25 mouse cellular contexts compared by ENCODE assay signal in the genomic region with DNA sequence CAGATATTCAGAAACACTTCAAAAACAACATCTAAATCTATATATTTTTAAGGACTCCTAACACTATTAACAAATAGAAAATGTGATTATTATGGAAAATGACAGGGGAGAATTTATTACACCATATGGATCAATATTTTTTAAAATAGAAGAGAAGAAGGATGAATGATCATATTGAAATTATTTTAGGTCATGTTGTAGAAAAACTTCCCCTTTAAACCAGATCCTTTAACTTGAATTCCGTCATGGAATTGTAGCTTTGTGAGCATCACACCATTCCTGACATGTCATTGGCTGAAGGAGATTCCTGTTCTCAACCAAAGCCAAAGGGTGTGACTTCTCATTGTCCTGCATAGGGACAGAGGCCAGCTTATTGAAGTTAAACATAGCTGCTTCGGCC. TPM values are rescaled to one million over a fixed set of nuclear protein-coding genes. Genes with fewer than 3 reads are reported as not detected.
"Had no signal": no experiment of that assay in that cellular context is flagged by ENCODE, and none has a peak within 500 bp of the region (broad histone marks: within the 10 kb centered on the region; RNA-seq: fewer than 3 reads in every experiment).

A gene (plus strand): TSS at position 301 of the 400 bp plus-strand sequence.

- H3K4me3 ChIP-seq: neural tube, embryonic 12.5 days; neural tube, embryonic 13.5 days; neural tube, embryonic 15.5 days; stomach, embryonic 15.5 days had no signal

- H3K36me3 ChIP-seq: neural tube, embryonic 12.5 days; neural tube, embryonic 13.5 days; neural tube, embryonic 15.5 days; stomach, embryonic 15.5 days had no signal

- H3K4me1 ChIP-seq: neural tube, embryonic 12.5 days; neural tube, embryonic 13.5 days; neural tube, embryonic 15.5 days; stomach, embryonic 15.5 days had no signal

- H3K27me3 ChIP-seq: neural tube, embryonic 12.5 days; neural tube, embryonic 13.5 days; neural tube, embryonic 15.5 days; stomach, embryonic 15.5 days had no signal

- DNase-seq: retina, postnatal 1 day; right cerebral cortex, adult 18-20 months; right cerebral cortex, postnatal 14 days; right cerebral cortex, postnatal 25 days; right cerebral cortex, postnatal 4 days; spleen, adult 18-20 months; thymus, adult 18-20 months; thymus, adult 2 months; thymus, postnatal 14 days; thymus, postnatal 25 days; thymus, postnatal 36 days; thymus, postnatal 4 days had no signal

- H3K27ac ChIP-seq: neural tube, embryonic 12.5 days; neural tube, embryonic 13.5 days; neural tube, embryonic 15.5 days; stomach, embryonic 15.5 days; stomach, postnatal 0 days had no signal

RNA-seq across cellular contexts. Expression of the gene that starts here (rescaled TPM):
- polyA plus RNA-seq: neural tube, embryonic 11.5 days; neural tube, embryonic 12.5 days; neural tube, embryonic 13.5 days; neural tube, embryonic 14.5 days; neural tube, embryonic 15.5 days; small intestine, adult 2 months; spleen, adult 2 months; stomach, embryonic 14.5 days; stomach, embryonic 15.5 days; stomach, embryonic 16.5 days; stomach, postnatal 0 days; thymus, adult 2 months; thymus, postnatal 0 days; urinary bladder, adult 2 months had no signal
